Mouse (Mus musculus) bone marrow macrophage, adult 2 months (primary cell): ENCODE measurements at regions not wholly inside any gene's neighbourhood (a gene's known extent, or its start where the extent isn't known, plus 50 kb on each side); places are given as distances from the start of the nearest gene placed in this dataset.
A peak's percentile ranks its signal among the peaks of the same experiment; 100 is the strongest.

Source experiments
- H3K27ac ChIP-seq: 2 replicates; pipeline ENCODE4 v1.5.1; 2012; ENCODE audit warnings: low read depth, low read length; ENCODE audit not compliant: insufficient read depth
- H3K4me1 ChIP-seq: 2 replicates; pipeline ENCODE4 v1.6.1; 2012; ENCODE audit warnings: low read length; ENCODE audit not compliant: control insufficient read depth, insufficient read depth
- H3K4me3 ChIP-seq: 2 replicates; pipeline ENCODE4 v1.5.1; 2012; ENCODE audit warnings: mild to moderate bottlenecking, low read length, moderate library complexity; ENCODE audit not compliant: insufficient read depth
- CTCF ChIP-seq: IDR thresholded peaks from 2 replicates; pipeline ENCODE4 v1.5.1; 2012; ENCODE audit warnings: low read depth, mild to moderate bottlenecking, low read length, moderate library complexity
- POLR2A ChIP-seq: IDR thresholded peaks from 2 replicates; pipeline ENCODE4 v1.6.1; 2012; ENCODE audit warnings: mild to moderate bottlenecking, low read depth, low read length, borderline replicate concordance

- no peak overlapping the region for H3K27ac ChIP-seq
- peaks cover 7% of the 10 kb centered on the region; the same call in 1 of the 2 replicates for H3K4me1 ChIP-seq
- no peak overlapping the region for H3K4me3 ChIP-seq
- TF ChIP-seq CTCF (no peak), POLR2A (no peak)
Measured at GRCm38 (mm10) chr13:97625391-97625790, 135.0 kb downstream of the Gm10260 start.

- no peak for TF ChIP-seq POLR2A
- TF ChIP-seq CTCF = no peak
Measured at GRCm38 (mm10) chr13:97618190-97618586, 142.2 kb downstream of the Gm10260 start.

GRCm38 (mm10) chr13:97617511-97618189 lies 142.8 kb downstream of the Gm10260 start:
- TF ChIP-seq POLR2A = no peak
- no peak for TF ChIP-seq CTCF
- Histone ChIP-seq H3K27ac (no peak overlapping the region), H3K4me3 (no peak overlapping the region), H3K4me1 (no peaks in the 10 kb centered on the region)

More at GRCm38 (mm10) chr13:97618190-97618586, 142.2 kb downstream of the Gm10260 start:
- no peak overlapping the region for H3K4me3 ChIP-seq
- H3K27ac ChIP-seq = no peak overlapping the region
- H3K4me1 ChIP-seq = no peaks in the 10 kb centered on the region

GRCm38 (mm10) chr13:97616919-97617318 lies 143.5 kb downstream of the Gm10260 start:
- no peaks in the 10 kb centered on the region for H3K4me1 ChIP-seq
- no peak overlapping the region for H3K4me3 ChIP-seq
- TF ChIP-seq CTCF (no peak), POLR2A (no peak)
- H3K27ac ChIP-seq = no peak overlapping the region

- no peak overlapping the region for H3K27ac ChIP-seq
- TF ChIP-seq POLR2A (no peak), CTCF (peak; percentile 45; the same call in 1 of the 2 replicates)
- no peak overlapping the region for H3K4me3 ChIP-seq
- H3K4me1 ChIP-seq = peaks cover 3% of the 10 kb centered on the region
Measured at GRCm38 (mm10) chr13:97607221-97607723, 153.2 kb downstream of the Gm10260 start.

GRCm38 (mm10) chr13:97604451-97604850 lies 156.0 kb downstream of the Gm10260 start:
- TF ChIP-seq POLR2A (no peak), CTCF (no peak)
- peaks cover 6% of the 10 kb centered on the region for H3K4me1 ChIP-seq
- H3K27ac ChIP-seq = no peak overlapping the region
- H3K4me3 ChIP-seq = no peak overlapping the region

GRCm38 (mm10) chr13:97601135-97601730 lies 159.2 kb downstream of the Gm10260 start:
- no peak overlapping the region for H3K27ac ChIP-seq
- H3K4me3 ChIP-seq = no peak overlapping the region
- H3K4me1 ChIP-seq = peaks cover 7% of the 10 kb centered on the region
- TF ChIP-seq POLR2A (no peak), CTCF (no peak)

GRCm38 (mm10) chr13:97600136-97600535 lies 160.3 kb downstream of the Gm10260 start:
- TF ChIP-seq CTCF (no peak), POLR2A (no peak)
- peaks cover 7% of the 10 kb centered on the region for H3K4me1 ChIP-seq
- H3K4me3 ChIP-seq = no peak overlapping the region
- H3K27ac ChIP-seq = no peak overlapping the region

- peaks cover 4% of the 10 kb centered on the region for H3K4me1 ChIP-seq
- H3K27ac ChIP-seq = no peak overlapping the region
- TF ChIP-seq CTCF (no peak), POLR2A (no peak)
- no peak overlapping the region for H3K4me3 ChIP-seq
Measured at GRCm38 (mm10) chr13:97598507-97599431, 161.7 kb downstream of the Gm10260 start.
